Mouse (Mus musculus): Measurements from ENCODE around the gene Taf12. TPM values are rescaled to one million over a fixed set of nuclear protein-coding genes. Genes with fewer than 3 reads are reported as not detected.

Gene Taf12
- polyA plus RNA-seq (2014; fragmentation: Illumina TruSeq; extraction: RNeasy Lipid Tissue Mini Kit (QIAGEN cat#74804); ENCODE audit: low read depth, low replicate concordance) = 20.0 TPM

GRCm38 (mm10) chr4:132274156-132274862 lies at the start of gene Taf12:
Taf12 (plus strand) TSS chr4:132274375.

GRCm38 (mm10) chr4:132261514-132262357 lies 12.4 kb upstream of the Taf12 start, which contains the start of gene Gmeb1:
Gmeb1 (minus strand) TSS chr4:132261602.

DNA sequence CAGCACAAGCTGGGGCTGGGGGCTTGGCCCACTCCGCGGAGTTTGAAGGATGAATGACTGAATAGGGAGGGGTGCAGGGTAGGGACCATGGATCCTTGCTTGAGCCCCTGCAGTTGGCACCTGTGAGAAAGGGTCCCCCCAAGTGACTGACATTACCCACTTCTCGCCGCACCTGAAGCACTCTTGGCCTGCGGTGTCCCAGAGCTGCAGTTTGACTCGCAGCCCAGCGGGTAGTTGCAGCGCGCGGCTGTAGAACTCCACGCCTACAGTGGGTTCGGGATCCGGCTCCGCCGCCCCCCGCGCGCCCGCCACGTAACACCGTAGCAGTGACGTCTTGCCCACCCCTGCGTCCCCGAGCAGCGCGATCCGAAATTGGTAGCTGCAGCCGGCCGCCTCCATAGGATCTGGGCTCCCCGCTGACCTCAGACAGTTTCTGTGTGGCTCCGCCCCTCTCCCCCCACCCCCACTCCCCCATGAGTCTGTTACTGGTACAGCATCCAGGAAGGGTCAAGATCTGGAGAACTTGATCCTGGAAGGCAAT lies 28.8 kb downstream of the Taf12 start, which contains the start of gene Rab42:
Gene Rab42 (minus strand): TSS at position 447 of the 541 bp plus-strand sequence.

GRCm38 (mm10) chr4:132329115-132329834 lies 55.1 kb downstream of the Taf12 start, which contains the start of gene Trnau1ap:
Trnau1ap (minus strand) TSS chr4:132329538.

Other genes with a start within 250 kb of the Taf12 start
- gene Gm10300, start 199.7 kb upstream of the Taf12 start, polyA plus RNA-seq (2014; fragmentation: Illumina TruSeq; extraction: RNeasy Lipid Tissue Mini Kit (QIAGEN cat#74804); ENCODE audit: low read depth, low replicate concordance) = 0.42 TPM
- 33.6 TPM for gene Epb41, start 199.1 kb upstream of the Taf12 start, polyA plus RNA-seq (2014; fragmentation: Illumina TruSeq; extraction: RNeasy Lipid Tissue Mini Kit (QIAGEN cat#74804); ENCODE audit: low read depth, low replicate concordance)
- not detected for gene Oprd1, start 129.9 kb upstream of the Taf12 start, polyA plus RNA-seq (2014; fragmentation: Illumina TruSeq; extraction: RNeasy Lipid Tissue Mini Kit (QIAGEN cat#74804); ENCODE audit: low read depth, low replicate concordance)
- gene Ythdf2, start 62.1 kb upstream of the Taf12 start, polyA plus RNA-seq (2014; fragmentation: Illumina TruSeq; extraction: RNeasy Lipid Tissue Mini Kit (QIAGEN cat#74804); ENCODE audit: low read depth, low replicate concordance) = 22.3 TPM
- 10.0 TPM for gene Gmeb1, start 12.8 kb upstream of the Taf12 start, polyA plus RNA-seq (2014; fragmentation: Illumina TruSeq; extraction: RNeasy Lipid Tissue Mini Kit (QIAGEN cat#74804); ENCODE audit: low read depth, low replicate concordance)
- gene Rab42, start 29.0 kb downstream of the Taf12 start, polyA plus RNA-seq (2014; fragmentation: Illumina TruSeq; extraction: RNeasy Lipid Tissue Mini Kit (QIAGEN cat#74804); ENCODE audit: low read depth, low replicate concordance) = 8.6 TPM
- 54.9 TPM for gene Trnau1ap, start 55.2 kb downstream of the Taf12 start, polyA plus RNA-seq (2014; fragmentation: Illumina TruSeq; extraction: RNeasy Lipid Tissue Mini Kit (QIAGEN cat#74804); ENCODE audit: low read depth, low replicate concordance)
- 16.3 TPM for gene Rcc1, start 79.2 kb downstream of the Taf12 start, polyA plus RNA-seq (2014; fragmentation: Illumina TruSeq; extraction: RNeasy Lipid Tissue Mini Kit (QIAGEN cat#74804); ENCODE audit: low read depth, low replicate concordance)
- 18.6 TPM for gene Phactr4, start 148.1 kb downstream of the Taf12 start, polyA plus RNA-seq (2014; fragmentation: Illumina TruSeq; extraction: RNeasy Lipid Tissue Mini Kit (QIAGEN cat#74804); ENCODE audit: low read depth, low replicate concordance)
- gene Med18, start 189.5 kb downstream of the Taf12 start, polyA plus RNA-seq (2014; fragmentation: Illumina TruSeq; extraction: RNeasy Lipid Tissue Mini Kit (QIAGEN cat#74804); ENCODE audit: low read depth, low replicate concordance) = 6.1 TPM
- gene Sesn2, start 236.1 kb downstream of the Taf12 start, polyA plus RNA-seq (2014; fragmentation: Illumina TruSeq; extraction: RNeasy Lipid Tissue Mini Kit (QIAGEN cat#74804); ENCODE audit: low read depth, low replicate concordance) = 23.7 TPM

All from adipose tissue, adult 10 weeks (tissue).